Mouse (Mus musculus) retina, postnatal 7 days (tissue): Measurements from ENCODE around the gene Adamts2.

Experiments used
- DNase-seq: peaks from one replicate; pipeline ENCODE4 v3.0.0-alpha.2; 2012; ENCODE audit warnings: low read depth, low spot score

The Adamts2 gene

DNA sequence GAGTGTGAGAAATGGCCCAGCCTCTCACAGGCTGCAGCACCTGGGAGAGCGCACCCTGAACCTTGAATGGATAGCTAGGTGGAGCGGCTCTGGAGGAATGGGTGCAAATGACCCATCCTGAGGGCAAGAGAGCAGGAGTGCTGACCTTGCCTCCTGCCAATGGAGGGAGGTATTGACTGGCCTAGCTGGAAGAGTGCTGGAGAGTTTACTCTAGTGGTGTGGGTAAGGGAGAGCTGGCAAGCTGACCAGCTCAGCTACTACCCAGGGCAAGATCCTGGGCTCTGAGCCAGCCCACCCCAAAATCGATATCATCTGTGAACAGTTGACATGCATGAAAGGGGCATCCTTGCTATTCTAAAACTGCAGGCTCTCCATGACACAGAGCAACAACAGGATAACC lies 244.1 kb downstream of the Adamts2 start:
- DNase-seq: no peak

DNA sequence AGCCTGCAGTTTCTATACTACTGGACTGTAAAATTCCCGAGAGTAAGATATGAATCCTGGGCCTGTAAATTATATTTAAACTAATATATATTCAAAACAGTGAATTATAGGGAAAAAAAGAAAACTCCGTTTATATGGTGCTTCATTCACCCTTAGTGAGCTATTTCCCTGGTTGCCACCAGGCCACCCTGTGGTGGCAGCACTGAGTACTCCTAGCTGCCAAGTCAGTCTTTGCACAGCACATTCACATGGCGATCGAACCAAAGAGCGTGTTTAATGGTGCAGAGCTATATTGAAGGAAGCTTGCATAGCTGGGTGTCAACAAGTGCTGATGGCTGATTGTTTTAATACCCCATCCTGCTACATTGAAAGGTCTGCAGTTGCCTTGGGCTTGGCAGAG lies 245.2 kb downstream of the Adamts2 start:
- DNase-seq: no peak

DNA sequence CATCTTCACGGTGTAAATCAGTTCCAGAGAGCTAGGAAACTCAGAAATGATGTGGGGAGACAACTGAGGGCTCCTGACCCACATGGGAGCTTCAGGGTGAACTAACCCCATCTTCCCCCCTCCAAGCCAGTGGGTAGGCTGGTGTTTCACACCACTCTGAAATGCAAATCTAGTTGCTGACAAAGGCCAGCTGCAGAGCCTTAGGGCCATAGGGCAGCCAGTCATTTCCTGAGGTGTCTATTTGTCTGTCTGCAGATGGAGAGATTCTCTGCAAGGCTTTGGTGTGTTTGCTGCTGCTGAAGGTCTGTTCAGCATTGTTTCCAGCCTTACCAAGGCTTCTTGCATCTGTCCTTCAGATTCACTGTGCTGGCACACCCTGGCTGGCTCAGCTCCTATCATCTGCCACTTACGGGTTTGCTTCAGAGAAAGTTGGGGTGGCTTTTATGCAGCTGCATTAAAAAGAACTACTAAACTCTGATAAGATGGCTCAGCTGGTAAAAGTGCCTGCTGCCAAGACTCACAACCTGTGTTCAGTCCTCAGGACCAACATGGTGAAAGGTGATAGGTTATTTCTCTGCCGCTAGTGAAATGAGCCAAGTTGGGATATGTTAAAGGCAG lies 246.7 kb downstream of the Adamts2 start:
- no peak for DNase-seq

GRCm38 (mm10) chr11:50849310-50849709 lies 247.4 kb downstream of the Adamts2 start:
- no peak for DNase-seq

GRCm38 (mm10) chr11:50850177-50850735 lies 248.4 kb downstream of the Adamts2 start, which contains the start of gene Grm6:
Gene Grm6 (plus strand): TSS chr11:50850685.
- DNase-seq: no peak

- no peak for DNase-seq
Observed at GRCm38 (mm10) chr11:50850989-50851601, 249.2 kb downstream of the Adamts2 start.
